Mouse (Mus musculus) stomach, embryonic 14.5 days (tissue): ENCODE results near the gene Kcnc4. TPM values are rescaled to one million over a fixed set of nuclear protein-coding genes. Genes with fewer than 3 reads are reported as not detected.

Experiments used
- ATAC-seq: fragments of 200-750 bp; cut with Nextera tagmentation; 2 replicates; pipeline ENCODE4 v1.8.0; 2017; ENCODE audit warnings: low read depth, moderate TSS enrichment; ENCODE audit not compliant: insufficient number of reproducible peaks, insufficient read depth, low FRiP score
- H3K27ac ChIP-seq: fragments of 300-500 bp; sonication (generic); 2 replicates; pipeline ENCODE4 v1.5.1; 2014; ENCODE audit warnings: mild to moderate bottlenecking, low read length, moderate library complexity, mixed read lengths
- H3K27me3 ChIP-seq: fragments of 300-500 bp; sonication (generic); 2 replicates; pipeline ENCODE4 v1.6.1; 2014; ENCODE audit warnings: low read length, control low read depth, mixed read lengths; ENCODE audit not compliant: control insufficient read depth, insufficient read depth
- H3K36me3 ChIP-seq: fragments of 300-500 bp; sonication (generic); 2 replicates; pipeline ENCODE4 v1.6.1; 2014; ENCODE audit warnings: mild to moderate bottlenecking, control low read depth, low read length, moderate library complexity, mixed read lengths; ENCODE audit not compliant: control insufficient read depth, insufficient read depth
- H3K4me1 ChIP-seq: fragments of 300-500 bp; sonication (generic); 2 replicates; pipeline ENCODE4 v1.6.1; 2014; ENCODE audit warnings: low read length, control low read depth, mixed read lengths; ENCODE audit not compliant: control insufficient read depth, insufficient read depth
- H3K4me2 ChIP-seq: fragments of 300-500 bp; sonication (generic); replicated peaks from 2 replicates; pipeline ENCODE4 v1.6.1; 2014; ENCODE audit warnings: low read depth, low read length, control low read depth
- H3K4me3 ChIP-seq: fragments of 300-500 bp; sonication (generic); 2 replicates; pipeline ENCODE4 v1.5.1; 2014; ENCODE audit warnings: low read depth, low read length, control low read depth
- H3K9ac ChIP-seq: fragments of 300-500 bp; sonication (generic); replicated peaks from 2 replicates; pipeline ENCODE4 v1.6.1; 2014; ENCODE audit warnings: low read depth, mild to moderate bottlenecking, control low read depth, low read length, moderate library complexity, mixed read lengths
- H3K9me3 ChIP-seq: fragments of 300-500 bp; sonication (generic); 2 replicates; pipeline ENCODE4 v1.6.1; 2016; ENCODE audit warnings: low read depth, low read length, control low read depth; ENCODE audit not compliant: control insufficient read depth
- WGBS: fragments of 180-500 bp; shearing (Covaris S2); extraction: QIAGEN DNeasy Blood & Tissue Kit; methylation state at CpG from one replicate; pipeline ENCODE4 v1.1.7; 2014; 5-methylcytosine and 5-hydroxymethylcytosine counted together
- polyA plus RNA-seq: library from polyadenylated mRNA; unstranded; fragments of >200 nt; fragmentation: Nextera tagmentation; extraction: Ambion mirVana; gene quantifications from 2 replicates; pipeline ENCODE4 v1.2.1, GENCODE M21; 2014

Kcnc4 gene
- polyA plus RNA-seq, 1 experiment from 2014 or later, result not detected

GRCm38 (mm10) chr3:107446822-107447221, 12.5 kb downstream of the Kcnc4 start:
- 63% methylated on average over 3 of the region's 3 CpGs for WGBS
- Histone ChIP-seq H3K9me3 (no peaks in the 10 kb centered on the region), H3K27ac (no peak overlapping the region), H3K27me3 (no peaks in the 10 kb centered on the region), H3K9ac (no peak overlapping the region), H3K4me1 (no peaks in the 10 kb centered on the region), H3K4me3 (no peak overlapping the region), H3K36me3 (no peaks in the 10 kb centered on the region), H3K4me2 (no peak overlapping the region)
- ATAC-seq, result no peak

GRCm38 (mm10) chr3:107443866-107444265, 15.5 kb downstream of the Kcnc4 start:
- WGBS, result 82% methylated on average over 5 of the region's 5 CpGs
- H3K36me3 ChIP-seq, result no peaks in the 10 kb centered on the region
- no peak overlapping the region for H3K27ac ChIP-seq
- no peak overlapping the region for H3K4me3 ChIP-seq
- no peak overlapping the region for H3K4me2 ChIP-seq
- H3K9ac ChIP-seq, result no peak overlapping the region
- H3K9me3 ChIP-seq, result no peaks in the 10 kb centered on the region
- ATAC-seq, result no peak
- H3K27me3 ChIP-seq, result no peaks in the 10 kb centered on the region
- no peaks in the 10 kb centered on the region for H3K4me1 ChIP-seq

DNA sequence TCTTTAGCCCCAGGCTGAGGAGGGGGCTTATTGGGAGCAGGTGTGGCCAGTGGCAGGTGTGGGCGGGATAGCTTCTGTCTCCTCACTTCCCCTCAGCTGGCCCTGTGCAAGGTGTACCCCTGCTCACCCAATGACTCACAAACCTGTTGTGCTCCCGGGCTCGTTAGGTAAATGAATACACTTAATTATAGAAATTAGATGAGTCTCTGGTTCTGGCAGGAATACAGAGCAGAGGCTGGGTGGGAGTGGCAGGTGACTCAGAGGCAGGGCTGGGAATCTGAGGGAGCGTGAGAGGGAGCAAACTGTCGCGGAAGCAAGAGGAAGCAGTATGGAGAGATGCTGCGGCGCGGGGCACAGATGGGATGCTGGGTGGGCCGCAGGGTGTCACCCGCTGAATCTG, 17.2 kb downstream of the Kcnc4 start:
- Histone ChIP-seq H3K4me2 (no peak overlapping the region), H3K9me3 (no peaks in the 10 kb centered on the region), H3K4me3 (no peak overlapping the region), H3K4me1 (no peaks in the 10 kb centered on the region), H3K9ac (no peak overlapping the region), H3K27ac (no peak overlapping the region), H3K27me3 (no peaks in the 10 kb centered on the region), H3K36me3 (no peaks in the 10 kb centered on the region)
- WGBS, result 79% methylated on average over 11 of the region's 11 CpGs
- ATAC-seq, result no peak

- no peak overlapping the region for H3K27ac ChIP-seq
- 82% methylated on average over 8 of the region's 8 CpGs for WGBS
Measured at GRCm38 (mm10) chr3:107441306-107441705, 18.0 kb downstream of the Kcnc4 start.

GRCm38 (mm10) chr3:107439280-107439679, 20.1 kb downstream of the Kcnc4 start:
- no peaks in the 10 kb centered on the region for H3K36me3 ChIP-seq
- no peak for ATAC-seq
- H3K4me3 ChIP-seq, result no peak overlapping the region
- H3K4me2 ChIP-seq, result no peak overlapping the region
- no peak overlapping the region for H3K9ac ChIP-seq
- no peaks in the 10 kb centered on the region for H3K4me1 ChIP-seq
- H3K27ac ChIP-seq, result no peak overlapping the region
- no peaks in the 10 kb centered on the region for H3K27me3 ChIP-seq
- WGBS, result 91% methylated on average over 11 of the region's 11 CpGs
- no peaks in the 10 kb centered on the region for H3K9me3 ChIP-seq

More at GRCm38 (mm10) chr3:107441306-107441705, 18.0 kb downstream of the Kcnc4 start:
- Histone ChIP-seq H3K36me3 (no peaks in the 10 kb centered on the region), H3K4me3 (no peak overlapping the region), H3K4me2 (no peak overlapping the region), H3K9me3 (no peaks in the 10 kb centered on the region), H3K27me3 (no peaks in the 10 kb centered on the region), H3K4me1 (no peaks in the 10 kb centered on the region), H3K9ac (no peak overlapping the region)
- ATAC-seq, result no peak

DNA sequence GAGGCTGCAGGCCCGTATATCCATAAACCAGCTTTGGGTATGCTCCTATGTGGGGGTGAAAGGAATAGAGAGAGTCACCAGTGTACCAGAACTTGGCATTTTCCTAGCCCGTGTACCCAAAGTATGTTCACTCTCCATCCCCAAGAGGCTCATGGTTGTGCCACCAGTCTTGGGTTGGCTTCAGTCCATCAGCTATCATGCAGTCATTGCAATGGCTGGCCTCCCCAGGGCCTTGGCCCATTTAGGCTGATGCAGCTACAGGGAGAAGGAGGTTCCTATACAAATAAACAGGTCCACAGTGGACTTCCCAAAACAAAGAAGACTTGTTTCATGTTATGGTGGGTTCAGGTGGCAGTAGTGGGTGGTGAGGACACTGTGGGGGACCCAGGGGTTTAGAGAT, 21.7 kb downstream of the Kcnc4 start:
- no peak overlapping the region for H3K27ac ChIP-seq
- H3K4me3 ChIP-seq, result no peak overlapping the region
- no peaks in the 10 kb centered on the region for H3K36me3 ChIP-seq
- no peak overlapping the region for H3K9ac ChIP-seq
- H3K9me3 ChIP-seq, result no peaks in the 10 kb centered on the region
- H3K27me3 ChIP-seq, result no peaks in the 10 kb centered on the region
- 92% methylated on average over 2 of the region's 2 CpGs for WGBS
- H3K4me2 ChIP-seq, result no peak overlapping the region
- no peaks in the 10 kb centered on the region for H3K4me1 ChIP-seq
- no peak for ATAC-seq

- ATAC-seq, result no peak
Measured at GRCm38 (mm10) chr3:107436434-107436833, 22.9 kb downstream of the Kcnc4 start.

GRCm38 (mm10) chr3:107433614-107434013, 25.7 kb downstream of the Kcnc4 start:
- Histone ChIP-seq H3K9me3 (no peaks in the 10 kb centered on the region), H3K9ac (no peak overlapping the region), H3K27ac (no peak overlapping the region), H3K4me3 (no peak overlapping the region), H3K36me3 (no peaks in the 10 kb centered on the region), H3K27me3 (no peaks in the 10 kb centered on the region), H3K4me2 (no peak overlapping the region), H3K4me1 (0 out of 2 replicates have a peak, but pooled peaks cover 4% of the 10 kb centered on the region)
- ATAC-seq, result 0 out of 2 replicates have a peak, but pooled peaks have one; percentile 11
- WGBS, result 34% methylated on average over 9 of the region's 9 CpGs

More at GRCm38 (mm10) chr3:107436434-107436833, 22.9 kb downstream of the Kcnc4 start:
- no peak overlapping the region for H3K27ac ChIP-seq
- no peak overlapping the region for H3K4me3 ChIP-seq
- no peaks in the 10 kb centered on the region for H3K4me1 ChIP-seq
- no peaks in the 10 kb centered on the region for H3K36me3 ChIP-seq
- no peak overlapping the region for H3K4me2 ChIP-seq
- 49% methylated on average over 6 of the region's 6 CpGs for whole genome bisulfite sequencing
- H3K9me3 ChIP-seq, result no peaks in the 10 kb centered on the region
- H3K9ac ChIP-seq, result no peak overlapping the region
- no peaks in the 10 kb centered on the region for H3K27me3 ChIP-seq

DNA sequence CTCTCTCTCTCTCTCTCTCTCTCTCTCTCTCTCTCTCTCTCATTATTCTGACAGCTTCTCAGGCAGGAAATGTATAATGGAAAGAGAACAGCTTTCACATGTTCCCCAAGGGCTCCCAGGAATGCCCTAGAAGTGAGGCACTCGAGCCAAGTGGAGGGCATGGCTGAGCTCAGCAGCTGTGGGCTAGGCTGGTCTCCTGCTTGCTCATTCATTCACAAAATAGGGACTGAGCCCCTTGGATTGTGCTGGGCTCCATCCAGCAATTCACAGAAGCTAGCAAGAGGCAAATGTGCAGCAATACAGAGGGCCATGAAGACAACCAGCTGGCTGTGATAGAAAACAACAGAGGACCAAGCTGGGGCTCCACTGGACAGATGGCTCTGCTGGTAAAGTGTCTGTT, 28.1 kb downstream of the Kcnc4 start:
- Histone ChIP-seq H3K4me3 (no peak overlapping the region), H3K9me3 (no peaks in the 10 kb centered on the region), H3K4me1 (0 out of 2 replicates have a peak, but pooled peaks cover 4% of the 10 kb centered on the region), H3K9ac (no peak overlapping the region), H3K4me2 (no peak overlapping the region), H3K36me3 (no peaks in the 10 kb centered on the region), H3K27ac (no peak overlapping the region), H3K27me3 (no peaks in the 10 kb centered on the region)
- peak; percentile 60; the same call in 1 of the 2 replicates for ATAC-seq
- 25% methylated on average over 1 of the region's 1 CpGs for WGBS
